Mouse (Mus musculus) liver, postnatal 0 days (tissue): ENCODE measurements around the gene Stk32c. TPM values are rescaled to one million over a fixed set of nuclear protein-coding genes. Genes with fewer than 3 reads are reported as not detected.

Experiments
- ATAC-seq: fragments of 200-750 bp; cut with Nextera tagmentation; 2 replicates; pipeline ENCODE4 v1.8.0; 2017; ENCODE audit warnings: mild to moderate bottlenecking, moderate library complexity
- DNase-seq: peaks from one replicate; pipeline ENCODE4 v3.0.0-alpha.2; 2016
- H3K27ac ChIP-seq: fragments of 300-500 bp; sonication (generic); 2 replicates; pipeline ENCODE4 v1.5.1; 2014; ENCODE audit warnings: antibody characterized with exemption, moderate library complexity, mild to moderate bottlenecking, low read depth
- H3K27me3 ChIP-seq: fragments of 300-500 bp; sonication (generic); 2 replicates; pipeline ENCODE4 v1.6.1; 2014; ENCODE audit warnings: low read length, control low read depth, mixed read lengths; ENCODE audit not compliant: insufficient read depth
- H3K36me3 ChIP-seq: fragments of 300-500 bp; sonication (generic); replicated peaks from 2 replicates; pipeline ENCODE4 v1.6.1; 2014; ENCODE audit warnings: mild to moderate bottlenecking, control low read depth, low read length, moderate library complexity, mixed read lengths; ENCODE audit not compliant: insufficient read depth
- H3K4me1 ChIP-seq: fragments of 300-500 bp; sonication (generic); 2 replicates; pipeline ENCODE4 v1.6.1; 2014; ENCODE audit warnings: antibody characterized with exemption, mild to moderate bottlenecking, control low read depth; ENCODE audit not compliant: insufficient read depth
- H3K4me2 ChIP-seq: fragments of 300-500 bp; sonication (generic); 2 replicates; pipeline ENCODE4 v1.6.1; 2014; ENCODE audit warnings: low read depth, mild to moderate bottlenecking, low read length, moderate library complexity, mixed read lengths
- H3K4me3 ChIP-seq: fragments of 300-500 bp; sonication (generic); 2 replicates; pipeline ENCODE4 v1.5.1; 2014; ENCODE audit warnings: low read depth, low read length
- H3K9ac ChIP-seq: fragments of 300-500 bp; sonication (generic); replicated peaks from 2 replicates; pipeline ENCODE4 v1.6.1; 2014; ENCODE audit warnings: mild to moderate bottlenecking, moderate library complexity
- H3K9me3 ChIP-seq: fragments of 300-500 bp; sonication (generic); 2 replicates; pipeline ENCODE4 v1.6.1; 2016; ENCODE audit warnings: mild to moderate bottlenecking, control low read depth, low read length, mixed read lengths
- CTCF ChIP-seq: sonication (generic); IDR thresholded peaks from 2 replicates; pipeline ENCODE4 v1.5.1; 2016; ENCODE audit warnings: antibody characterized with exemption, low read depth
- EP300 ChIP-seq: IDR thresholded peaks from 2 replicates; pipeline ENCODE4 v1.6.1; 2016; ENCODE audit warnings: antibody characterized with exemption, low read depth, mild to moderate bottlenecking
- WGBS: fragments of 180-500 bp; shearing (Covaris S2); extraction: QIAGEN DNeasy Blood & Tissue Kit; methylation state at CpG from one replicate; pipeline ENCODE4 v1.1.7; 2014; ENCODE audit not compliant: insufficient replicate concordance; 5-methylcytosine and 5-hydroxymethylcytosine counted together
- polyA plus RNA-seq: library from polyadenylated mRNA; unstranded; fragments of >200 nt; fragmentation: Nextera tagmentation; extraction: Ambion mirVana; gene quantifications from 2 replicates; pipeline ENCODE4 v1.2.1, GENCODE M21; 2015

The Stk32c gene
- polyA plus RNA-seq, 1 experiment from 2014 or later, result not detected

DNA sequence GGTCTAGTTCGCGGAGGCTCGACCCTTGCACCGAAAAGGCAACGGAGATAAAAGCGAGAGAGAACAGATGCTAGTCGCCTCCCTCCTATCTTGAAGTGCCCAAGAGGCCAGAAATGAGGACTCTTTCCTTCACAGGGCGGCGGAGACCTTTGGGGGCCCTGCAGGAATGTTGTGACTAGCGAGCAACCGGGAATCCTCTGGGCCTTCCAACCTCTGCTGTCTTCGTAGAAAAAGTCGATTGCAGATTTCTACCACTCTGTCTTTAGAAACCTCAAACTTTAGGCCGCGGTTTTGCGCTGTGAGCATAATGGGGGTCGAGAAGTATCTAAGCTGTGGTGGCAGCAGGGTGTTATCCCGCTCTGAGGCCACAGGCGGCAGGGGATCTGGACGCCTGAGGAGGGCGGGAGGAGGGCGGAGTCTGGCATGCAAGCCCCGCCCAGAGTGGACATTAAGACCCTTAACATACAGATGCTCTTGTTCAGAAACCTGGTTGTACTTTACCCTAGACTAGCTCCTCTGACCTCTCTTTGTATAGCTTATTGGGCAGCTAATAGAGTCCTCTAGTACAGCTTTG is 24.4 kb downstream of the Stk32c start:
- no peak for ATAC-seq

DNA sequence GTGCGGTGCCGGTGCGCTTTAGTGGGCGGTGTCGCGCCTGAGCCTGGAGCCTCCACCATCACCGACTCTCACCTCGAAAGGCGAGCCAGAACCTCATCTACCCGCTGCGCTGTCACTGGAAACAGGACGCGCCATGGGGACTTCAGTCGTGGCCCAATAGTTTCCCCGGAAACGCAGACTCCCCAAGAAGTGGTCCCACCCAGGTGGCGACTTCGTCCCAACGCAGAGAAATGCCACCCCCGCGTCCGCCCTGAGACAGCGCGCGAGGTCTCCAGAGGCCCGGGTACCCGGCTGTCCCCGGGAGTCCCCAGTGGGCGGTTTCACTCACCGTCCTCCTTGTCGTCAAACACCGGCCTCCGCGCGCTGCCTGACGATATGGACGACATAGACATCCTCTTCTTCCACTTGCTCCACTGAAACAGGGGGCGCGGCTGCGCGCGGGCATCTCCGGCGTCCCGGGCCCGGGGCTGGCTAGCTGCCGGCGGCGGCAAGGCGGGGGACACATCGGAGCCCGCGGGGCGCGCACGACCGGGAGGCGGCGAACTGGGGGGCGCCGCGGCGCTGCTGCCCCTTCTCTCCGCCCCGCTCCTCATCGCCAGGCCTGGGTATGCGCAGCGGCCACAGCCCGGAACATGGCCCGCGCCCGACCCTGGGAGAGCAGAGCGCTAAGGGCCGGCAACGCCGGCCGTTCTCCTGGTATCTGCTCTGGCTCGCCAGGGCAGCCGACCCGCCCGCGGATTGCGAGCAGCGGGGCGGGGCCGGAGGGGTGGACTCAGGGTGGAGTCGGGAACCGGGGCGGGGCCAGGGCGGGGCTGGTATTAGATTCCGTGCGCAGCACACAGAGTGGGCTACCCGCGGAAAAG is 25.1 kb downstream of the Stk32c start:
- ATAC-seq (peak; percentile 63), DNase-seq (peak; percentile 74)
- Histone ChIP-seq H3K27ac (no peak overlapping the region), H3K4me3 (peak overlapping the region; percentile 55), H3K9ac (peak overlapping the region; percentile 26), H3K4me2 (peak overlapping the region; percentile 92), H3K36me3 (no peaks in the 10 kb centered on the region), H3K27me3 (peaks cover 49% of the 10 kb centered on the region), H3K9me3 (no peaks in the 10 kb centered on the region), H3K4me1 (peaks cover 8% of the 10 kb centered on the region)
- TF ChIP-seq CTCF (no peak), EP300 (no peak)
- WGBS, result under 1% methylated on average over 82 of the region's 94 CpGs

More for the DNA sequence above, 24.4 kb downstream of the Stk32c start:
- H3K27me3 ChIP-seq, result peaks cover 49% of the 10 kb centered on the region
- H3K4me2 ChIP-seq, result peak overlapping the region; percentile 92
- H3K4me1 ChIP-seq, result peaks cover 8% of the 10 kb centered on the region
- H3K4me3 ChIP-seq, result peak overlapping the region; percentile 55
- no peak overlapping the region for H3K27ac ChIP-seq
- DNase-seq, result peak; percentile 32
- H3K9me3 ChIP-seq, result no peaks in the 10 kb centered on the region
- TF ChIP-seq EP300 (no peak), CTCF (0 out of 2 replicates have a peak, but pooled peaks have one; percentile 5)
- no peaks in the 10 kb centered on the region for H3K36me3 ChIP-seq
- no peak overlapping the region for H3K9ac ChIP-seq
- 2% methylated on average over 23 of the region's 23 CpGs for WGBS

DNA sequence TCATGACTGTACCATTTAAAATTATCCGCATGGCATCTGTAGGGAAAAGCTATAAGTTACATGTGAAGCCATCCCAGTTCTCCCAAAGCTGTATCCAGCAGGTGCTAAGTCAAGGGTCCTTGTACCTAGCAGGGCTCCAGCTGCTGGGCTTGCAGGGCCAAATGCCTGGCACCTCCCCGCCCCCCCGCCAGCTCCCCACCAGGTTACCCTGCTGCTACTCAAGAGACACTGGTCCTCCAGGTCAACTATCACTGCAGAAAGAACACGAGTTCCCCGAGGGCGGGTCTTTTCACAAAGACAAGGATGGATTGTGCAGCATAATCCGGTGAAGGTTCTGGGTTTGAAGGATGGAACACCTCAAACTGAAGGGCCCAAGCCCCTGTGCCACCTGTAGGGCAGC is 25.8 kb downstream of the Stk32c start:
- H3K9ac ChIP-seq, result no peak overlapping the region
- ATAC-seq (no peak), DNase-seq (no peak)
- no peaks in the 10 kb centered on the region for H3K36me3 ChIP-seq
- peaks cover 8% of the 10 kb centered on the region for H3K4me1 ChIP-seq
- H3K27me3 ChIP-seq, result peaks cover 49% of the 10 kb centered on the region
- no peaks in the 10 kb centered on the region for H3K9me3 ChIP-seq
- TF ChIP-seq CTCF (no peak), EP300 (no peak)
- peak overlapping the region; percentile 92; the same call in 1 of the 2 replicates for H3K4me2 ChIP-seq
- H3K4me3 ChIP-seq, result peak overlapping the region; percentile 55
- WGBS, result 38% methylated on average over 7 of the region's 7 CpGs
- H3K27ac ChIP-seq, result no peak overlapping the region

DNA sequence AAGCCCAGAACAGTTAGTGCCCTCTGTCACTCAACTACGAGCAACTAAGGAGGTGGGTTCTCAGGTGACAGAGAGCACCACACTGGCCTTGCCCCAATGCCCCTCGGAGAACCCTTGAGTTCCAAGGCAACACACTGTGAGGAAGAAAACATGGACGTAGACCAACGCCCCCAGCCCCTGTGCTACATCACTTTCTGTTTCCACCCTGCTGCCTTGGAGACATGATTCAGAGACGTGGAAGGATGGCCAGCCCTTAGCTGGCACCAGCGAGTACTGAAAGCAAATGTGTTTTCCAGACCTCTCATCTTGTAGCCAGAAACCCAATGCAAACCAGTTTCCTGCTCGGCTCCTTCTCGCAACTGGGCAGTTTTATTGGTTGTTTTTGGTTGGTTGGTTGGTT is 26.7 kb downstream of the Stk32c start:
- H3K4me1 ChIP-seq, result peaks cover 8% of the 10 kb centered on the region
- no peak overlapping the region for H3K4me3 ChIP-seq
- H3K27me3 ChIP-seq, result peaks cover 49% of the 10 kb centered on the region
- DNase-seq (no peak), ATAC-seq (no peak)
- no peak overlapping the region for H3K4me2 ChIP-seq
- no peak overlapping the region for H3K27ac ChIP-seq
- H3K36me3 ChIP-seq, result no peaks in the 10 kb centered on the region
- no peaks in the 10 kb centered on the region for H3K9me3 ChIP-seq
- H3K9ac ChIP-seq, result no peak overlapping the region
- TF ChIP-seq CTCF (no peak), EP300 (no peak)
- WGBS, result 63% methylated on average over 8 of the region's 8 CpGs

DNA sequence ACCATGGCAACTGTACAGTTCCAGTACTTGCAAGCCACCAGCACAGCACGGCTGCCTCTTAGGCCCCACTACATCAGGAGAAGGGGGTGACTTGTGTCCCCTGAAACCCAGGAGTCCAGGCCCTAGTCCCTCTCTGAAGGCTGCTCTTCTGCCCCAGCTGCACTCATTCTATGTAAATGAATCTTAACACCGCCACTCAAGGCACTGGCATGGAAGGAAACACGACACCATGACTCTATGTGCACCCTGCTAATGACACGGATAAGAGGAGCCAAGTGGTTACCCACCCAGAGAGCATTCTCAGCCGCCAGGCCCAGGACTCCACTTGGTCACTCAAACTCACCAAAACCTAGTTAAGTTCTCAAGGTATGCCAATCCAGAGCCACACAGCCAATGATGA is 27.1 kb downstream of the Stk32c start:
- H3K4me2 ChIP-seq, result no peak overlapping the region
- no peaks in the 10 kb centered on the region for H3K36me3 ChIP-seq
- 45% methylated on average over 5 of the region's 5 CpGs for WGBS
- peaks cover 8% of the 10 kb centered on the region for H3K4me1 ChIP-seq
- H3K27ac ChIP-seq, result no peak overlapping the region
- H3K4me3 ChIP-seq, result no peak overlapping the region
- peaks cover 49% of the 10 kb centered on the region for H3K27me3 ChIP-seq
- no peak overlapping the region for H3K9ac ChIP-seq
- DNase-seq, result no peak
- ATAC-seq, result no peak
- H3K9me3 ChIP-seq, result no peaks in the 10 kb centered on the region
- TF ChIP-seq EP300 (no peak), CTCF (no peak)

DNA sequence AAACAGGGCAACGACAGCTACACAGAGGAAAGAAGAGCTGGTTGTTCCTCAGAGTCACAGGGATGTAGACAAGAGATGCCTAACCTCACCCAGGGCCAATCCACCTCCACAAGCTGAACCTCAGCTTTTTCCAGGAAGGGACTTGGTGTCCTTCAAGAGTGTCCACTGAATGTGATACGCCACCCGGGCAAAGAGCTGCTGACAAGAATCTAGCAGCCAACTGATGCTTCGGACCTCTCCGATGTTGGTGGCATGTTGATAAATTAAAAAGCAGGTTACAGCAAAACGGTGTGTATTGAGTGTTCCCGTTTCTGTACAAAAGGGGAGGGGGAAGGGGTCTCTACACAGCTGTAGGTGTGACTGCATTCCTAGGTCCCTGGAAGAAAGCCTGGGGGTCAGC is 28.3 kb downstream of the Stk32c start:
- TF ChIP-seq CTCF (no peak), EP300 (no peak)
- DNase-seq (no peak), ATAC-seq (no peak)
- Histone ChIP-seq H3K4me1 (peaks cover 8% of the 10 kb centered on the region), H3K27me3 (peaks cover 44% of the 10 kb centered on the region), H3K36me3 (no peaks in the 10 kb centered on the region), H3K4me2 (no peak overlapping the region), H3K27ac (no peak overlapping the region), H3K9ac (no peak overlapping the region), H3K4me3 (no peak overlapping the region), H3K9me3 (no peaks in the 10 kb centered on the region)
- WGBS, result 75% methylated on average over 7 of the region's 7 CpGs
